Mouse (Mus musculus): ENCODE data around the gene Adcy5.
A peak's percentile ranks its signal among the peaks of the same experiment; 100 is the strongest.

Gene Adcy5

DNA sequence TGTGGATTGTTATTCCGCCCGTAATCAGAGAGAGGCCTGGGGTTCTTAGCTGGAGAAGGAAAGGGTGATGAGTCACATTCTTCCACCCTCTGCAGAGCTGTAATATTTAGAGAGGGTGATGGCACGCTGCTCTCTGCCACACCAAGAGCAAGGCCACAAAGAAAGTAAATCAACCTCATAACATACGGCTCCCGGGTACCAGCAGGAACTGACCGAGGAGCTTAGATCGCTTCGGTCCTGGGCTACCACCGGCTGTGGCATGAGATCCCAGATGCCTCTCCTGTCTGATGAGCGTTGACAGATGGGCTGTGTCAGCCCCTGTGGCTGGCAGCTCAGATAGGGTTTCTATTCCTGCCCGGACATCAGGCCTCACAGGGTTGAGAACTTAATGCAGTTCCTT, 101.3 kb downstream of the Adcy5 start:
- DNase-seq (ENCODE audit: low read depth, low spot score), result no peak

DNA sequence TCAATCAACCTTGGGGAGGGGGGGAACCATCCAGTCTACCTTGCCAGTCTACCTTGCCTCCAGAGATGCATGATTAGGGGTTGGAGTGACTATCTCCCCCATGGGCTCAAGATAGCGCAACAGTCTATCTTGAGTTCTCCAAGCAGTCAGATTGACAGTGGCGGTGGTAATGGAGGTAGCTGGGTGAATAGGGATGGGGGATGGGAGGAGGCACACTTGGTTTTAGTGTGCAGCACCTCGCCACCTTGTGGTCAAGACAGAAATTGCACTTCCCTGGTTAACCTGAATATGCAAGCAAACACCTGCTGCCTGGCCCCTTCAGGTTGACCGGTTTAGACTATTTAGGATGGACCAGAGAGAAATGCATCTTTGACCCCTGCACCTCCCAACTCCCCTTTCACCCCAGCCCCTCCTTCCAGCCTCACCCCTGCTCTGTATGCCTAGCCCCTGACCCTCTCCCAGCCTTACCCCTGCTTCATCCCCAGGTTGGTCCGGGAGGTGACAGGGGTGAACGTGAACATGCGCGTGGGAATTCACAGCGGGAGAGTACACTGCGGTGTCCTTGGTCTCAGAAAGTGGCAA, 115.8 kb downstream of the Adcy5 start:
- DNase-seq (ENCODE audit: low read depth, low spot score), result peak; percentile 77

DNA sequence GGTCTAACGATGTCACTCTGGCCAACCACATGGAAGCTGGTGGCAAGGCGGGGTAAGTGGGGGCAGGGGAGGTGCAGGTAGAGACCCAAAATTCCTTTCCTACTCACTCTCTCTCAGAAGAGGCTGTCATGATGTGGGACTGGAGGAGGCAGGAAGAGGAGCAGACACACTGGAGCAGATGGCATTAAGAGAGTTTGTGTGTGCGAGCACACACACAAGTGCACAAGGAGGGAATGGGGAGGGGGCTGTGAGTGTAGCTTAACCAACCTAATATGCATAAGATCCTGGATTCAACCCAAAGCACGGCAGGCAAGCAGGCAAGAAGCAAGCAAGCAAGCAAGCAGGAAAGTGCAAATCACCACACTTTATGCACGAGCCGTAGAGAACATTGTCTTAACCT, 116.3 kb downstream of the Adcy5 start:
- no peak for DNase-seq (ENCODE audit: low read depth, low spot score)

DNA sequence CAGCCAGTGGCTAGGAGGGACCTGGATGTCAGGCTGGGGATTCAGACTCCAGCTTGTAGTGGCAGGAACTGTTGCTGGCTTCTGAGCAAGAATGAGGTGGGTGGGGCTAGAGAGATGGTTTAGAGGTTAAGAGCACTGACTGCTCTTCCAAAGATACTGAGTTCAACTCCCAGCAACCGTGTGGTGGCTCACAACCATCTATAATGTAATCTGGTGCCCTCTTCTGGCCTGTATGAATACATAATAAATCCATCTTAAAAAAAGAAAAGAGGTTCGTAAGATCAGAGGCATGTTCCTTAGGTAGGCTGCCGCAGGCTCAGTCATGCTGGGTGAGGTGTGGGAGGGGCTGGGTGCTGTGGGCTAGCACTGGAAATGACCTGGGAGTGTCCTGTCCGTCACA, 116.9 kb downstream of the Adcy5 start:
- no peak for DNase-seq (ENCODE audit: low read depth, low spot score)

DNA sequence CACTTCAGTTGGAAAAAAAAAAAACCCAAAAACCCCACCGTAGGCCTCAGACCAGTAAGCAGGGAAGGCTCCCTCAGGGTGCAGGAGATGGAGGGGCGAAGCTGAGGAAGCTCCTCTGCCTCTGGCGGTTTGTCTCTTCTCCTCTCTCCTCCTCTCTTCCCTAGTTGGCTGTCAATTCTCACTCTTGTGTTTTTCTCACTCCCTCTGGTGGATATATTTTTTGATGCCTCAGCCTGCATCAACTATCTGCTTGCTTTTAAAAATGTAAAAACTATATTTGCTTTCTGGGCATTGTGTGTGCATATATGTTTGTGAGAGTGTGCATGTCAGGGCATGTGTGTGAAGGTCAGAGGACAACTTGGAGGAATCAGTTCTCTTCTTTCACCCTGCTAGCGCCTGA, 117.7 kb downstream of the Adcy5 start:
- DNase-seq (ENCODE audit: low read depth, low spot score), result no peak

DNA sequence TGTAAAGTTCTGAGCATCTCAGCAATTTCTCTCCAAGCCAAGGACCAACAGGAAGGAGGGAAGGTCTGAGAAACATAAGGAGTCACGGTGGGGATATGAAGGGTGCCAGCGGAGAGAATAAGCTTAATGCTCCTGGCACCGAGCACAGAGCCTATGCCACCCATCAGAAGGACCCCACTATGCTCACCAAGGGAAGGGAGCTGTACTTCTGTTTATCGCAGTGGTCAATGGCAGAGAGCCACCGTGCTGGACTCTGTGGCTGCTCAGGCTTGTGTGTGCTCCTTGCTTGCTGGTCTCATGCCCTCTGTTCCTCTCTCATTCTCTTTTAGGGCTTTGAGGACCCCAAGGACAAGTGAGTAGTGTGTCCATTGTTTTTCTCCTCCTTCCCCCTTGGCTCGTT, 123.5 kb downstream of the Adcy5 start:
- no peak for DNase-seq (ENCODE audit: low read depth, low spot score)

DNA sequence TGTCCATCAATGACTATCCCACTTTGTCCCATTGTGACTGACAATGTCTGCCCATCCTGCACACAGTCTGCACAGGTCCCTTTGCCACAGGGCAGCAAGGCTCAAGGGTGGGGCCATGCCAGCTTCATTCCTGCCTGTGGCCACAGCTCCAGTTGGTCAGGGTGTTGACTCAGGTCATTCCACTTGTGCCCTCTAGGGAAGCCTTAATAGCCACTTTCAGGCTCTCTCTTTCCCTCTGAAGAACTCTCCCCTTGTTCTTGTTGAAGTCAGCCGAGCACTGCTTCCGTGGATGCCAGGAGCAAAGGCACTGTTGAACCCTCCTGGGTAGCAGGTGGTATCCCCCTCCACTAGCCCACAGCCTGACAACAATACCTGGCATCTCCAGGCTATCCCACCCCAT, 127.8 kb downstream of the Adcy5 start:
- DNase-seq (ENCODE audit: low read depth, low spot score), result no peak

DNA sequence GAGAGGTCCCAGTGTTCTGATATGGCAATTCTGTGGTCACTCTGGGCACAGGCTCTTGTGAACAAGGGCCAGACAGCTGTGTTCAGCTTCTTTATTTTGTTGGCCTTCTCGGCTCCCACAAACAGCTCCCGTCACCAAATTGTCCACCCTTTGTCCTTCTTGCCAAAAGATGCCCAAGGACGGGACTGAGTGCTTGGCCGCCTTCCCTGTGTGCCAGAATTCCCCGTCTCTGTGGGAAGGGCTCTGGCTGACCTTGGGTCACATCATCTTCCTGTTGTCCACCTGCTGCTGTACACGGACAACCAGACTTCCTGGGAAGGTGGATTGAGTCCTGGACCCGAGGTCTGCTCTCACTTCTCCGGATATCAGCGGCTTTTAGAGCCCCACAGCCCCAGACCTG, 131.1 kb downstream of the Adcy5 start:
- no peak for DNase-seq (ENCODE audit: low read depth, low spot score)

DNA sequence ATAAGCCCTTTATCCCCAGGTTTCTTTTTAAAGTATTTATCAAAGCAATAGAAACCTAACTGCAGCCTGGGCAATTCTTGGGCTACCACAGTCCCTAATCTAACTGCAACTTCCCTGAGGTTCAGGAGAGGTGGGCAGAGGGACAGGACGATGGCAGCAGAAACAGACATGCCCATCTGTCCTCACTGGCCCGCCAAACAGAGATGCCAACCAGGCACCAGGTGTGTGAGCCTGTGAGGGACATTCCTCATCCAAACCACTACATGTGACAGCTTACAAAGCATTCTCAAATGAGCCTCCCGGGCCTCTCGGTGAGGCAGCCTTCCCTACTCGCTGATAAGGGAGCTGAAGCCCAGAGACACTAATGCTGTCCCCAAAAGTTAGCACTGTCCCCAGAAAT, 132.6 kb downstream of the Adcy5 start:
- DNase-seq (ENCODE audit: low read depth, low spot score), result no peak

DNA sequence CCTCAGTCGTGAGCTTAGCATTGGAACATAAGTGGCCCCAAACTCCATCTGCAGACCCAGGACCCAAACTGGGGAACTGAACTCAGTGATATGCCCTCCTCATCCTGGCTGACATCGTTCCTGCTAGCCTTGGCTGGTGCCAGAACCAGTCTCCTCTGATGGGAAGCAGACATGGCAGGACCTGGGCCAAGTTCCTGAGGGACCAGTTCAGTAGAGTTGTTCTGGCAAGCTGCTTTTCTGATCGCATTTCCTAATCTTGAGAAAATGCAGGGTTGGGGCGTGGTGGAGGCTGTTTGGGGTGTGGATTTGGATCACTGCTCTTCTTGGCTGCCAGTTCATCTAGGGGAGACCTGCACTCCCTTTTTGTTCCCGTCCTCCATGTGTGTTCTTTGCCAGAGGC, 143.1 kb downstream of the Adcy5 start:
- DNase-seq (ENCODE audit: low read depth, low spot score), result peak; percentile 10

DNA sequence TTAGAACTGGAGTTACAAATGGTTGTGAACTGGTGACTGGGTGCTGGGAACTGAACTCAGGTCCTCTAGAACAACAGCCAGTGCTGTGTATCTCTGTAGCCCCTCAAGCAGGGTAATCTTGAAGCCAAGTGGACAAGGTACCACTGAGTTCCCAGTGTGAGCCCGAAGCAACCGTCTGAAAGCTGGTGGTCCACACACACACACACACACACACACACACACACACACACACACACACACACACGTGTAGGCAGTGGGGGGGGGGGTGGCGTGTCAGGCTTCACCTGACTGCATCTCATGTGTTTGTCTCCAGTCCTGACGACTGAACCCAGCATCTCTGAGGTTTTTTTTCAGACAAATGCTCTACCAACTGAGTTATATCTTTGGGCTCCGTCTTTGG, 145.5 kb downstream of the Adcy5 start:
- no peak for DNase-seq (ENCODE audit: low read depth, low spot score)

DNA sequence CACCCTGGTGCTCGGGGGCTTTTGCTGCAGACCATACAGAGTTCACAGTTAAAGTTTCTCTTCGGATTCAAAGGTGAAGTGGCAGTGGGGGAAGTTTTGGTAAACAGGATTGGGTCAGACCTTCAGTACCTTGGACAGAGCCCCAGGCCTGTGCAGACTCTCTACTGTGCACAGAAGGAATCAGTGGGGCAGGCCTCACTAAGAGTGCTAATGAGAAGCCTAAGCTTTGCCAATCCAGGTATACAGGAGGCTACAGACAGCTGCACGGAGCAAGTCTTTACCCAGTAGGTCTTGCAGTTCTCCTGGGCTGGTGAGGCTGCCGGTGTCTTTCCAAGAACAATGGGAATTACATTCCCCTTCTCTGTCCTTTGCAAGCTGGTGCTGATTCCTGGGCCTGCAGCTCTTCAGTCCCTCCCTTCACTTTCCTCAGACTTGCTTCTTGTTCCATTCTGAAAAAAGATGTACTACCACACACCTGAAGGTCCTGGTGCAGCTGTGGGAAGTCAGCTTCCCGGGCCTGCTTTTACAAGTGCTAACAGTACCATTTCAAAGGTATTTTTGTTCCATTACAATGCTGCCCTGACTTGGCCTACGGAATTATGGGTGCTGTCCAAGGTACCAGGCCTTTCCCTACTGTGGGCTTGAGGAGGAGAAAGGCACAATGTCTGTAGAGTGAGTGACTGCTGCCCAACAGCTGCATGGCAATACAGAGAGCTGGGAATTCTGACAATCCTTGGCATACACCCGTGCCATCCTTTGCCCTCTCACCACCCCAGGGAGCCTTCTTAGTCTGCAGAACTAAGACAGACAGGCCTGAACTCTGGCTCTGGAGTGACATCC, 148.0 kb downstream of the Adcy5 start:
- no peak for DNase-seq (ENCODE audit: low read depth, low spot score)

DNA sequence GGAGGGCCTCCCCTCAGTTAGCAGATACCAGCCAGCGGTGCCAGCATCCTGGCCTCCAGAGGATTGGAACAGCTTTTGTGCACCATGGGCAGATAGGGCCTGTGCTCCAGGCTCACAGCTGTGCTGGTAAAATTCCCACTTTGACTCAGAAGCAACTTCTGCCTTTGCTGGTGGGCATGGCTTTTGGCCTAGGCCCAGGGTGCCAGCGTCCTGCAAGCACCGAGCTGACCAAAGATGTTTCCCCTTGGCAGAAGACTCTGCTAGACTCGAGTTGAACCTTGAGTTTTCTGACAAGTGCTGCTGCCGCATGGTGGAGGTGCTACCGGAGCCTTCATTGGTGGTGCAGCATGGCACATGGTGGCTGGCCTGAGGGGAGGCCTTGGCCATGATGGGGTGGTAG, 149.0 kb downstream of the Adcy5 start:
- DNase-seq (ENCODE audit: low read depth, low spot score), result no peak

DNA sequence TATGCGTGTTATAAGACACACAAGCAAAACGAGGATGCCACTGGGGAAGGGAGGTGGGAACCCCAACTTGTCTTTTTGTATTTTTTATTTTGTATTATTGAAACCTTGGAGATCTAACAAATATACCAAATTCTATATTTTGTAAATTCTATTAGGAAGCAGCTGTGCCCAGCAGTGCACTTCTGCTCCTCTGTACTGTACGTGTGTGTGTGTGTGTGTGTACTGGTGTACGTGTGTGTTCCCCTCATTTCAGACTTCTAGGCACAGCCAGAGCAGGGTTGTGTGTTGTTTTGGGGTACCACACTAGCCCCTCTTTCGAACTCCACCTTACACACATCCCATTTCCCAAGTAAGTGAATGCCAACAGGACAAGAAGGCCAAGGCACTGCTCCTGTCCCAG, 149.7 kb downstream of the Adcy5 start:
- DNase-seq (ENCODE audit: low read depth, low spot score), result no peak

DNA sequence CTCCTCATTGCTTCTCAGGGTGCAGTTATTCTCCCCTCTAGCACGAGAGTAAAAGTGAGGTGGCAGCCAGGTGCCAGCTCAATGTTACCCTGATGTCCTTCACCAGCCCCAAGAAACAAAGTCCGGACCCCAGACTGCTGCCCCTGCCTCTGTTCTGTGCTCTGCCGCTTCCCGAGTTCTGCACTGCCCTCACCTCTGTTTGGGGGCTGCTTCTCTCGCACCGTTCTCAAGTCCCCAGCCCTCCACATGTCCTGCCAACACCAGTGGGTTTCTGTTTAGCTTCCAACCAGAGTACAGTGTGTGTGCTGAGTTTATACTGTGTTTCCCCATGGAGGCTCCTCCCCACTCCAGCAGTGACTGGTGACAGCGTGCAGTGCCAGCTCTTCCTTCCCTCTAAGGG, 150.5 kb downstream of the Adcy5 start:
- no peak for DNase-seq (ENCODE audit: low read depth, low spot score)

DNA sequence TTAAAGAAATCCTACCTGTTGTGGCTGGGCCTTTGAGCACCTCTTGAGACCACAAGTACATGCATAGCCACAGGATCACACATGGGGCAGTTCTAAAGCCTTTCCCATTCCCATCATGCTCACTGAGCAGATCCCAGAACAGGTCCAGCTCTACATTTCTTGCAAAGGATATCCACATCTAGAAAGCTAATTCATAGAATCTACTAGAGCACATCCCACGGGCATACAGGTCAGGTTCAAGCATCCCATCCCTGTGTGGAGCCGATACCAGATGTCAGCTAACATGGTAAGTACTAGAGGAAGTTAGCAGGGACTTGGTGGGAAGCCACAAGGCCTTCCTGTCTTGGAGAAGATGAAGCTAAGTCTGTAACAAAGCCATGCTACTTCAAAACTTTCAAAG, 152.0 kb downstream of the Adcy5 start:
- DNase-seq (ENCODE audit: low read depth, low spot score), result no peak

DNA sequence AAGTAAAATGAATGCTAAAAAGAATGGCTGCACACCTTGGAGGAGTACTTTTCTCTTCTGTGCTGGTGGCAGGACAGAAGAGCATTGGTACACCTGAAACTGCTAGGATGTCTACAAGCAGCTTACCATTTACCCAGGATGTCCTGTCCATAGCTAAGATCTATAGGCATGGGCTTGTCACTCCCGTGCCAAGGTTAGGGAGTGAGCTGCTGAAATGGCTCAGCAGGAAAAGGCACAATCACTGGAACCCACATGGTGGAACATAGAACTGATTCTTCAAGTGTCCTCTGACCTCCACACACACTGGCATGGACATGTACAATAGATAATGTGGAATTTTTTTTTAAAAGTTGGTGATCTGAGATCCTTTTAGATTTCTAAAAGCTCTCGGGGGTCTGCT, 152.7 kb downstream of the Adcy5 start:
- no peak for DNase-seq (ENCODE audit: low read depth, low spot score)

DNA sequence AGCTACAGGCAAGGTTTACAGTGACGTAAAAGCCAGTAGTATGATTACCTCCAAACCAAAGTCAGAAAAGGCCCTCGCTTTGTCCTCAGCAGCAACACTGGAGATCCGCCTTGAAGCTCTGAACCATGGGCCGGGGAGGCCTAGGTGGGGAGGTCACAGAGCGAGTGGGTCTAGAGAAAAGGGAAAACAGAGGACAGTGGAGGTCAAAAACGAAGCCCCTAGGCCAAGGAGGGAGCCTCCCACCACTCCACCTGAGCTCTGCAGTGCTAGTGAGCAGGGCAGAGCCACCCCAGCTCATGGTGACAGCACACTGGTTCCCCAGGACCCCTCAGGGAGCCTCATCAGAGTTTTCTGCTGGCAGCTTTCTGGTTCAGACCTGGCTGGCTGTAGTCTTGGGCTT, 153.3 kb downstream of the Adcy5 start:
- DNase-seq (ENCODE audit: low read depth, low spot score), result no peak

DNA sequence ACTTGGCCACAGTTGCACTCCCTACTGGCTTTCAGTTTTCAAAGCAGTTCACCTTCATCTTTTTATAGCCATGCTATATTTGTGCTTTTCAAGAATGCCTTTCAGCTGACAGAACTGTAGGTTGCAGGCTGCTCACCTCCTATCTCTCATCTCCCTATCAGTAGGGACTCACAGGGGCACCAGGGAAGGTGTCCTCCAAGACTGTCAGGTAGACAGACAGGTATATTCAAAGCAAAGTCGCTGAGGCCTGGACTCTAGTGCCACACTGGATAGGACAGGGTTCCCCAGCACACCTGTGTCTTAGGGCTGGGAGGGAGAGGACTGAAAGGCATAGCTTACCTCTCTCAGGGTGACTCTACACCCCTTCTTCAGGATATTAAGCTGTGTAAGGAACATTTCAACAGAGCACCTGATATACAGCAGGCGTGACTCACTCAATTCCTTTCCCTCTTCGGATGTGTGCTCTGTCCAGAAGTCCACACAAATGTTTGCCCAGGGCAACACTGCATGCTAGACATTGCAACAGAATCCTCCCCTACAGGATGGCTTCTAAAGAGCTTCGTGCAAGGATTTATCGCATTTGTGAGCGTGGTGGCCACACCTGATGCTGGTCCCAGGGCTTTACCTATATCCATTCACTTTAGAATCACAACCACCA, 153.9 kb downstream of the Adcy5 start:
- DNase-seq (ENCODE audit: low read depth, low spot score), result no peak

DNA sequence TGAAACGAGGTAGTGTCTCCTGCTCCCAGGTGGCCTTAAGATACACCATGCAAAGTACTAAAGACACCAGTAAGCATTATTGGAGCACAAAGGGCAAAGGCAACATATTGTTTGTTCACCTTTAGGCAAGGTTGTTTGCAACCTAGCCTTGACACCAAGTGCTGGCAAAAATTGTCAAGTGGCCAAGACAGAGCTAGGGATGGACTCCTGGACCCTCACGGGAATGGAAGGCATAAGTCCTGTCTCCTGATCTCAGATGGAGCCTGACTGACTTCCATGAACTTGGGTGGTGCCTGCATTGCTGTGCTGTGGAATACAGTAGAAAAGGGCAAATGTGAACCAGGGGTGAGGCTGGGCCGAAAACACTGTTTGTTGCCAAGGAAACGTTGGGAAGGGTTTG, 155.0 kb downstream of the Adcy5 start:
- DNase-seq (ENCODE audit: low read depth, low spot score), result no peak

DNA sequence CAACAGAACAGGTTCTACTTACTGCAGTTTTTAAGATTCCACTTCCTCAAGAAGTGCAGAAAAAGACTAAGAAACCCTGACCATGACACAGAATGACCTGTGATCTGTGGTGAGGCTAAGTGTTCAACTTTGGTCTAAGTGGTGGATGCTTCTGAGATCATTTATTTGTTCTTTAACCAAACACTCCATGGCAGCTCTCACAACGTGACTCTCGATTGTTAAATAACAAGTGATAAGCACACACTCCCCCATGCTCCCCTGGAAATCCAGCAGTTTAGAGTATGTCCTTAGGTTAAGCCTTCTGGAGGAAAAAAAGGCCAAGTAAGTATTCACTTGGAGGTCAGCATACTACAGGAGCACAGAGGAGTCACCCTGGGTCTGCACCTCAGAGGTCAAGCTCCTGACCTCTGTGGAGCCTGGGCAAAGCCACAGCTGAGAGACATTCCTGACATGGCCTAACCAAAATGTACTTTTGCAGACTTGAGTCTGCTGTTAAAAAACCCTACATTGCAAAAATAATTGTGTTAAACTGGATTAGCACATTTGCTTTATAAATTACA, 156.0 kb downstream of the Adcy5 start:
- DNase-seq (ENCODE audit: low read depth, low spot score), result no peak

DNA sequence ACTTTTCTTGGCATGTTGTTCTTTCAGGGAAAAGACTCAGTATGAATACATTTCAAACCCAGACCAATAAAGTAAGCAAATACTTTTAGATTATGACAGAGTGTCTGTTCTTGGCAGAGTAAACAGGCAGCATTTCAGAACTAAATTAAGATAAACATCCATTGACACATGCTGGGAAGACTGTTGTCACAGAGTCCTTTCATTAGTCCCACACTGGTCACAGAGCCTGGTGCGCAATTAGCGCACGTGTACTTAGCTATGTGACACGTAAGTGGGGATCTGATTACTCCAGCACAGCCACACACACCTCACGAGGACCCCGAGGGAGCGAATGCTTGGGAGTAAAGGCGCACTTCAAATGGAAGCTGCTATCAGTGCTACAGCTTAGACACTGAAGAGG, 156.9 kb downstream of the Adcy5 start:
- DNase-seq (ENCODE audit: low read depth, low spot score), result no peak

DNA sequence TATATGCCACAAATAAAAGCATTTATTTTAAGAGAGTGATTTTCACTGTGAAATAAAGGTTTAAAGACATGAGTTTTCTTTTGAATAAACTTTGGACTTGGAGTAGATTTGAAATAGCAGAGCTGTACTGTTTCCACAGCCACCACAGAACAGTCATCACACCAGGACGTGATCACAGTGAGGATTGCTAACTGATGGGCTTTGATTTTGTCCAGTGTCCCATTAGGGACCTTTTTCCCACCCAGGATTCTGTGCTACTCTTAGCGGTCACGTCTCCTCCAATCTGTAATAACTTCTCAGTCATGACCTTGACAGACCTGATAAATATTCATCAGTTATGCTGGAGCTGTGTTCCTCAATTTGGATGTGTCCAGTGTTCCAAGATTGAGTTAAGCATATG, 160.8 kb downstream of the Adcy5 start:
- DNase-seq (ENCODE audit: low read depth, low spot score), result no peak

Measured in skeletal muscle tissue, adult 2 months (tissue).